Mouse (Mus musculus): ENCODE measurements around the gene Ttc22. TPM values are rescaled to one million over a fixed set of nuclear protein-coding genes. Genes with fewer than 3 reads are reported as not detected.

The Ttc22 gene
- polyA plus RNA-seq, 1 experiment, result 4.6 TPM

DNA sequence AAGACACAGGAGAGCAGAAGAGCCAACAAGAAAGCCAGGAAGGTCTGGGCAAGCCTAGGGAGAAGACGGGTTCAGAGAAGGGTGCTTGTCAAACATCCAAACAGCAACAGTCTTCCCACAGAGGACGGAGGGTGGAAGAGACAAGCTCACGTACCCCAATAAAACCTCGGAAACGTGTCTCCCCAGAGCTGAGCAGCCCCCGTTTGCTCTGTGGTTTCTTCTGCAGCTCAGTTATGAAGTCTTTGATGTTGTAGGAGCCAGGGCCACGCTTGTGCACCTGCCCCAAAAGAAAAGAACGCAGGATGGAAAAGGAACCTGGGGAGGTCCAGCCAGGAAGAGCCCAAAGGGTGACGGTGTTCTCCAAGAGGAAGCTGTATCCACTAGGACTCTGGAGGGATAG, 7.4 kb upstream of the Ttc22 start:
- no peak for DNase-seq
- TF ChIP-seq POLR2A (IDR thresholded peaks at IDR 0.05; ENCODE audit: low read depth, low read length) (no peak), CTCF (conservative IDR thresholded peaks at IDR 0.05; ENCODE audit: insufficient read depth, insufficient read length, low read depth, low read length) (no peak)
- Histone ChIP-seq H3K36me3 (ENCODE audit: control insufficient read depth, insufficient read depth, low read length) (no peaks in the 10 kb centered on the region), H3K27me3 (replicated peaks; ENCODE audit: control insufficient read depth, insufficient read depth, low read length) (no peaks in the 10 kb centered on the region), H3K27ac (ENCODE audit: insufficient read depth, low read depth, low read length) (no peak overlapping the region), H3K4me3 (ENCODE audit: insufficient read depth, low read depth, low read length) (no peak overlapping the region), H3K4me1 (ENCODE audit: control insufficient read depth, insufficient read depth, low read length) (peaks cover 5% of the 10 kb centered on the region; the same call in 1 of the 2 replicates)
- 82% methylated on average over 9 of the region's 9 CpGs for WGBS

- TF ChIP-seq POLR2A (IDR thresholded peaks at IDR 0.05; ENCODE audit: low read depth, low read length), result no peak
- TF ChIP-seq CTCF (conservative IDR thresholded peaks at IDR 0.05; ENCODE audit: insufficient read depth, insufficient read length, low read depth, low read length), result no peak
- no peaks in the 10 kb centered on the region for H3K36me3 ChIP-seq (ENCODE audit: control insufficient read depth, insufficient read depth, low read length)
- no peaks in the 10 kb centered on the region for H3K27me3 ChIP-seq (replicated peaks; ENCODE audit: control insufficient read depth, insufficient read depth, low read length)
- H3K4me3 ChIP-seq (ENCODE audit: insufficient read depth, low read depth, low read length), result no peak overlapping the region
- H3K27ac ChIP-seq (ENCODE audit: insufficient read depth, low read depth, low read length), result no peak overlapping the region
- DNase-seq, result no peak
- peaks cover 5% of the 10 kb centered on the region; the same call in 1 of the 2 replicates for H3K4me1 ChIP-seq (ENCODE audit: control insufficient read depth, insufficient read depth, low read length)
- 86% methylated on average over 12 of the region's 12 CpGs for WGBS
These were observed 6.6 kb upstream of the Ttc22 start for GRCm38 (mm10) chr4:106615637-106616036.

DNA sequence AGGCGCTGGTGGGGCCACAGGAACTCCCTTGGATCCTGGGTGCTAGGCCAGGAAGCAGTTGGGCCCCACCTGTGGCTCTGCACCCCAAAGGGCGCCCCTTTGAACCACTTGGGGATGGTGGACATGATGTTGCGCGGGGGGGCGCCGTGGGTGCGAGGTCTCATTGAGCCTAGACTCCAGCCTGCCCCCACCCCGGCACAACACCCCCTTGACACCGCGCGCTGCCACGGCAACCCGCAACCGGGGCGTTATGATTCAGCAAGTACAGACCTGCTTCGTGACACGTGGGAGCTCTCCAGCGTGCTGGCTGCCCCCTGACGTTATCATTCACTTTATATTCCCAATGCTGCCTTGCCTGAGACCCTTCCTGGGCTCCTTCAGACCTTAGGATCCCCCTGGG, 5.2 kb upstream of the Ttc22 start, which contains the start of gene Lexm:
Gene Lexm (minus strand): TSS at position 186 of the 400 bp plus-strand sequence.
- H3K4me3 ChIP-seq (ENCODE audit: insufficient read depth, low read depth, low read length), result no peak within 1 kb of the TSS
- no peaks in the 10 kb centered on the region for H3K36me3 ChIP-seq (ENCODE audit: control insufficient read depth, insufficient read depth, low read length)
- no peak within 1 kb of the TSS for H3K27ac ChIP-seq (ENCODE audit: insufficient read depth, low read depth, low read length)
- TF ChIP-seq POLR2A (IDR thresholded peaks at IDR 0.05; ENCODE audit: low read depth, low read length), result no peak
- TF ChIP-seq CTCF (conservative IDR thresholded peaks at IDR 0.05; ENCODE audit: insufficient read depth, insufficient read length, low read depth, low read length), result no peak
- 4% methylated on average over 18 of the region's 19 CpGs for WGBS
- H3K27me3 ChIP-seq (replicated peaks; ENCODE audit: control insufficient read depth, insufficient read depth, low read length), result no peaks in the 10 kb centered on the region
- no peak for DNase-seq
- H3K4me1 ChIP-seq (ENCODE audit: control insufficient read depth, insufficient read depth, low read length), result peaks cover 9% of the 10 kb centered on the region; the same call in 1 of the 2 replicates

- H3K4me1 ChIP-seq (ENCODE audit: control insufficient read depth, insufficient read depth, low read length), result peaks cover 9% of the 10 kb centered on the region; the same call in 1 of the 2 replicates
- no peak overlapping the region for H3K27ac ChIP-seq (ENCODE audit: insufficient read depth, low read depth, low read length)
- no peaks in the 10 kb centered on the region for H3K36me3 ChIP-seq (ENCODE audit: control insufficient read depth, insufficient read depth, low read length)
- no peak; the same call in 1 of the 2 replicates for TF ChIP-seq CTCF (conservative IDR thresholded peaks at IDR 0.05; ENCODE audit: insufficient read depth, insufficient read length, low read depth, low read length)
- TF ChIP-seq POLR2A (IDR thresholded peaks at IDR 0.05; ENCODE audit: low read depth, low read length), result no peak
- no peaks in the 10 kb centered on the region for H3K27me3 ChIP-seq (replicated peaks; ENCODE audit: control insufficient read depth, insufficient read depth, low read length)
- WGBS, result 73% methylated on average over 4 of the region's 4 CpGs
- H3K4me3 ChIP-seq (ENCODE audit: insufficient read depth, low read depth, low read length), result no peak overlapping the region
- DNase-seq, result peak; percentile 65
These were observed 3.3 kb upstream of the Ttc22 start for GRCm38 (mm10) chr4:106618898-106619297.

- WGBS, result 53% methylated on average over 3 of the region's 3 CpGs
- H3K36me3 ChIP-seq (ENCODE audit: control insufficient read depth, insufficient read depth, low read length), result no peaks in the 10 kb centered on the region
- TF ChIP-seq CTCF (conservative IDR thresholded peaks at IDR 0.05; ENCODE audit: insufficient read depth, insufficient read length, low read depth, low read length) (no peak), POLR2A (IDR thresholded peaks at IDR 0.05; ENCODE audit: low read depth, low read length) (no peak)
- no peaks in the 10 kb centered on the region for H3K27me3 ChIP-seq (replicated peaks; ENCODE audit: control insufficient read depth, insufficient read depth, low read length)
- peaks cover 9% of the 10 kb centered on the region; the same call in 1 of the 2 replicates for H3K4me1 ChIP-seq (ENCODE audit: control insufficient read depth, insufficient read depth, low read length)
- peak; percentile 84 for DNase-seq
- H3K4me3 ChIP-seq (ENCODE audit: insufficient read depth, low read depth, low read length), result no peak overlapping the region
- H3K27ac ChIP-seq (ENCODE audit: insufficient read depth, low read depth, low read length), result peak overlapping the region; percentile 54
These were observed 804 bp upstream of the Ttc22 start for GRCm38 (mm10) chr4:106621428-106621827.

DNA sequence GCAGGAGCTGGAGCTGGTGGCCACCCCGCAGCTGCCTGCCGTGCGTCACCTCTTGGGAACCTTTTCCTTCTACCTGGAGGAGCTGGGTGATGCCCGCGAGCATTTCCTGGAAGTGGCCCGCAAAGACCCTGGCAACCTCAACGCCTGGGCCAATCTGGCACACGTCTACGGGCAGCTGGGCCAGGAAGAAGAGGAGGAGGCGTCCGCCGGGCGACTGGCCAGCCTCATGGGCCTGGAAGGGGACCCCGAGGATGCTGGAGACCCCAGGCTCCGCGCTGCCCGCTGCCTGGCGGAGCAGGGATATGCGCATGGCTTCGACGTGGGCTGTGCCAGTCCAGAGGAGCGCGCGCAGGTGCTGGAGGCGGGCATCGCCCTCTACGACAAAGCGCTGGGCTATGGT, 480 bp downstream of the Ttc22 start:
- 33% methylated on average over 28 of the region's 28 CpGs for WGBS
- TF ChIP-seq CTCF (conservative IDR thresholded peaks at IDR 0.05; ENCODE audit: insufficient read depth, insufficient read length, low read depth, low read length) (no peak), POLR2A (IDR thresholded peaks at IDR 0.05; ENCODE audit: low read depth, low read length) (no peak)
- H3K27me3 ChIP-seq (replicated peaks; ENCODE audit: control insufficient read depth, insufficient read depth, low read length), result no peaks in the 10 kb centered on the region
- peaks cover 9% of the 10 kb centered on the region; the same call in 1 of the 2 replicates for H3K4me1 ChIP-seq (ENCODE audit: control insufficient read depth, insufficient read depth, low read length)
- H3K27ac ChIP-seq (ENCODE audit: insufficient read depth, low read depth, low read length), result 0 out of 2 replicates have a peak overlapping the region, but pooled peaks have one; percentile 8
- DNase-seq, result no peak
- H3K4me3 ChIP-seq (ENCODE audit: insufficient read depth, low read depth, low read length), result peak overlapping the region; percentile 17; the same call in 1 of the 2 replicates
- no peaks in the 10 kb centered on the region for H3K36me3 ChIP-seq (ENCODE audit: control insufficient read depth, insufficient read depth, low read length)

DNA sequence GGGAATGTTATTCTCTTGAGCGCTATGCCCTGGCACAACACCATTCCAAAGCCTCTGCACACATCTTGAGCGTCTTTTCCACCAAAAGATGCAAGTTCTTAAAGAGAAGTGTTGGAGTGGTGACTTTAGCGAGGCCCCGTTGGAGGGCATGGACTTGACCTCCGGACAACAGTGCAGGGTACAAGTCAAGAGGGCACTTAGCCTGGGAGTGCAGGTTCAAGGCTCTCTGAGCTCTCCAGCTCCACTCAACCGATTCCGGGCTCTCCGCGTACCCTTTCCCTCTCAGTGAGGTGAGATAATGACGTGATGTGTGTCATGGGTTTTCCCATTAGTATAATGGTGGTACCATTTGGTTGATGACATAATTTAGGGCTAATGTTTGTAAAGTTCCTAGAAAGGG, 2.0 kb downstream of the Ttc22 start:
- DNase-seq, result peak; percentile 50
- H3K4me1 ChIP-seq (ENCODE audit: control insufficient read depth, insufficient read depth, low read length), result peaks cover 19% of the 10 kb centered on the region
- WGBS, result 81% methylated on average over 10 of the region's 10 CpGs
- no peaks in the 10 kb centered on the region for H3K36me3 ChIP-seq (ENCODE audit: control insufficient read depth, insufficient read depth, low read length)
- TF ChIP-seq POLR2A (IDR thresholded peaks at IDR 0.05; ENCODE audit: low read depth, low read length), result no peak
- no peak for TF ChIP-seq CTCF (conservative IDR thresholded peaks at IDR 0.05; ENCODE audit: insufficient read depth, insufficient read length, low read depth, low read length)
- H3K27ac ChIP-seq (ENCODE audit: insufficient read depth, low read depth, low read length), result no peak overlapping the region
- no peaks in the 10 kb centered on the region for H3K27me3 ChIP-seq (replicated peaks; ENCODE audit: control insufficient read depth, insufficient read depth, low read length)
- H3K4me3 ChIP-seq (ENCODE audit: insufficient read depth, low read depth, low read length), result no peak overlapping the region

Data from kidney, adult 2 months (tissue).